Mouse (Mus musculus) bone marrow, adult 2 months (tissue): ENCODE measurements around the gene Ccdc187.

Experiments used
- CTCF ChIP-seq: fragments of 200-500 bp; IDR thresholded peaks from 2 replicates; pipeline ENCODE4 v1.5.1; 2011; ENCODE audit warnings: low read length, control low read depth; ENCODE audit not compliant: control insufficient read depth, insufficient read depth
- POLR2A ChIP-seq: fragments of 200-500 bp; IDR thresholded peaks from 2 replicates; pipeline ENCODE4 v1.6.1; 2011; ENCODE audit warnings: low read depth, mild to moderate bottlenecking, control low read depth, low read length, borderline replicate concordance; ENCODE audit not compliant: control insufficient read depth

DNA sequence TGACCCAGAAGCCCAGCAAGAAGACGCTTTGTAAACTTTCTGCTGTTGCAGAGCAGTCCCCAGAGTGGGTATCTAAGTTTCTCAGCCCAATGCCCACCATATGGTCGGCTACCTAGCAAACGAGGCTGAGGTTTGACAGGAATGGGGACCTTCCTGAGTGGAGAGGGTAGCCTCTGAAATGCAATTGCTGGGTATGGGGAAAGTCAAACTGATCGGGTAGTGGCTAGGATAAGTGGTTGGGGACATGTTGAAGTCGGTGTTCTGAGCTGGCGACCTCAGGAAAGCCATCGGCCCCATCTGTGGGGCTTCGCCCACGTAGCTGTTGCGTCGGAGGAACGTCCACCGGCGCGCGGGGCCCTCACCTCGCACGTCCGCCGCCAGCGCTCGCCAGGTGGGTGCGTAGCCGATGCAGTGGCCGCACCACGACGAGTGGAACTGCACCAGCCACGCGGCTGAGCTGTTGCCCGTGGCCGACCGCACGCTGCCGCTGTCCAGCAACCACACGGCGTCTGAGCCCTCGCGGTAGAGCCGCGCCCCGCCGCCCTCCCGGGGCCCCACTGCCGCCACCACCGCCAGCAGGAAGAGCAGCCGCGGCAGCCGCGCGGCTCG lies 57.6 kb downstream of the Ccdc187 start:
- TF ChIP-seq POLR2A: no peak
- TF ChIP-seq CTCF: no peak
